8 mouse cellular contexts compared by ENCODE assay signal in genomic region chr3:51560511-51561108, GRCm38 (mm10). TPM values are rescaled to one million over a fixed set of nuclear protein-coding genes. Genes with fewer than 3 reads are reported as not detected.
DNase-seq lines count a peak whose midpoint lies in the region; ATAC-seq and TF ChIP-seq lines count a peak whose summit lies in the region.

Gene Setd7 (minus strand): TSS chr3:51560879.

- no peak for TF ChIP-seq CTCF in E14TG2a.4 (conservative IDR thresholded peaks at IDR 0.05; ENCODE audit: low read length)

- ATAC-seq in forebrain, embryonic 15.5 days (replicated peaks): peak; percentile 87
- ATAC-seq in neural tube, embryonic 15.5 days (ENCODE audit: low FRiP score): peak; percentile 86

- H3K4me3 ChIP-seq in E14TG2a.4 (replicated peaks; ENCODE audit: low read length): peak within 1 kb of the TSS; percentile 88
- H3K4me3 ChIP-seq in forebrain, embryonic 15.5 days: peak within 1 kb of the TSS; percentile 87
- peak within 1 kb of the TSS; percentile 69 for H3K4me3 ChIP-seq in neural tube, embryonic 15.5 days (replicated peaks)

- peak within 1 kb of the TSS; percentile 88 for H3K9ac ChIP-seq in forebrain, embryonic 15.5 days (replicated peaks)
- H3K9ac ChIP-seq in neural tube, embryonic 15.5 days (replicated peaks): peak within 1 kb of the TSS; percentile 91

- H3K9me3 ChIP-seq in E14TG2a.4 (ENCODE audit: low read length): no peaks in the 10 kb centered on the region
- H3K9me3 ChIP-seq in forebrain, embryonic 15.5 days: no peaks in the 10 kb centered on the region
- no peaks in the 10 kb centered on the region for H3K9me3 ChIP-seq in neural tube, embryonic 15.5 days (replicated peaks)

- peak; percentile 76 for DNase-seq in c-Kit-positive CD71-positive TER-119-positive erythroid progenitor cells, embryonic 14.5 days (ENCODE audit: low spot score)
- peak; percentile 81 to 86 for DNase-seq in heart, postnatal 14 days
- DNase-seq in layer of hippocampus, adult 18-20 months (ENCODE audit: low spot score in 2 of 2): peak; percentile 72 to 84
- DNase-seq in lung, adult 18-20 months: peak; percentile 88 to 89
- peak; percentile 76 for DNase-seq in testis, postnatal 10 days (ENCODE audit: low spot score)

- peak within 1 kb of the TSS; percentile 97 for H3K4me2 ChIP-seq in forebrain, embryonic 15.5 days (replicated peaks)
- H3K4me2 ChIP-seq in neural tube, embryonic 15.5 days: peak within 1 kb of the TSS; percentile 97

- no peaks in the 10 kb centered on the region for H3K36me3 ChIP-seq in E14TG2a.4 (ENCODE audit: insufficient read depth, low read length)
- H3K36me3 ChIP-seq in forebrain, embryonic 15.5 days: no peaks in the 10 kb centered on the region
- H3K36me3 ChIP-seq in neural tube, embryonic 15.5 days: no peaks in the 10 kb centered on the region

- intact Hi-C loops in heart, postnatal 14 days (cut with DNase I): no loop called here

- H3K27me3 ChIP-seq in E14TG2a.4 (ENCODE audit: insufficient read depth, low read length): peaks cover 44% of the 10 kb centered on the region
- H3K27me3 ChIP-seq in forebrain, embryonic 15.5 days: no peaks in the 10 kb centered on the region
- no peaks in the 10 kb centered on the region for H3K27me3 ChIP-seq in neural tube, embryonic 15.5 days (replicated peaks)

- peak within 1 kb of the TSS; percentile 97 for H3K27ac ChIP-seq in forebrain, embryonic 15.5 days (replicated peaks)
- H3K27ac ChIP-seq in neural tube, embryonic 15.5 days (replicated peaks): peak within 1 kb of the TSS; percentile 93

- H3K4me1 ChIP-seq in E14TG2a.4 (replicated peaks; ENCODE audit: low read depth, low read length): peaks cover 47% of the 10 kb centered on the region
- H3K4me1 ChIP-seq in forebrain, embryonic 15.5 days: peaks cover 29% of the 10 kb centered on the region
- peaks cover 29% of the 10 kb centered on the region for H3K4me1 ChIP-seq in neural tube, embryonic 15.5 days

- under 1% methylated on average over 48 of the region's 48 CpGs for WGBS in forebrain, embryonic 15.5 days
- WGBS in neural tube, embryonic 15.5 days: 0% methylated on average over 47 of the region's 48 CpGs

RNA-seq across cellular contexts. Expression of gene Setd7, which starts in this region (rescaled TPM):
- polyA plus RNA-seq in forebrain, embryonic 15.5 days (2015; fragmentation: Nextera tagmentation; extraction: Ambion mirVana): 4.4 and 5.5 TPM in 2 replicates
- total RNA-seq in heart, postnatal 14 days (2021): 10 to 100 TPM; 56.2 to 56.7 TPM
- 100 to 1,000 TPM; 143 to 153 TPM for total RNA-seq in layer of hippocampus, adult 18-20 months (2021)
- 2.6 and 4.2 TPM in 2 replicates for polyA plus RNA-seq in neural tube, embryonic 15.5 days (2015; fragmentation: Nextera tagmentation; extraction: Ambion mirVana)

Comparison
In these comparisons a context has a peak if more than half of its experiments do, and no peak if none do; other contexts are left out.
1. Peak in every context shown above with its lines: DNase-seq, ATAC-seq, H3K4me3 ChIP-seq and H3K27ac ChIP-seq.